Mouse (Mus musculus) stomach, postnatal 0 days (tissue): Measurements from ENCODE around the gene Baiap3.

Source experiments
- CTCF ChIP-seq: IDR thresholded peaks from 2 replicates; pipeline ENCODE4 v1.5.1; 2016; ENCODE audit warnings: antibody characterized with exemption, low read depth, mild to moderate bottlenecking, moderate library complexity
- EP300 ChIP-seq: optimal IDR thresholded peaks from 2 replicates; pipeline ENCODE3; 2016; ENCODE audit warnings: antibody characterized with exemption

- TF ChIP-seq CTCF (peak; percentile 43; the same call in 1 of the 2 replicates), EP300 (no peak)
These were observed 11.9 kb downstream of the Baiap3 start for GRCm38 (mm10) chr17:25244239-25244638.
